Mouse (Mus musculus) G1E (cell line): ENCODE measurements around the gene Cd244a.

Experiments used
- CTCF ChIP-seq: IDR thresholded peaks from 2 replicates; pipeline ENCODE4 v1.5.1; 2012; ENCODE audit warnings: low read depth, low read length, inconsistent platforms, mixed read lengths
- GATA1 ChIP-seq: IDR thresholded peaks from 2 replicates; pipeline ENCODE4 v1.6.1; 2012; ENCODE audit warnings: borderline replicate concordance, low read length, inconsistent platforms, mixed read lengths
- POLR2AphosphoS5 ChIP-seq: IDR thresholded peaks from 2 replicates; pipeline ENCODE4 v1.6.1; 2012; ENCODE audit warnings: low read depth, low read length, inconsistent platforms; ENCODE audit not compliant: insufficient replicate concordance
- TAL1 ChIP-seq: conservative IDR thresholded peaks from 2 replicates; pipeline ENCODE4 v1.6.1; 2012; ENCODE audit warnings: low read depth, low read length, inconsistent platforms, mixed read lengths

GRCm38 (mm10) chr1:171616881-171617515, 58.0 kb downstream of the Cd244a start:
- TF ChIP-seq CTCF, result no peak
- TF ChIP-seq TAL1, result no peak
- no peak for TF ChIP-seq POLR2AphosphoS5
- TF ChIP-seq GATA1, result no peak
